Mouse (Mus musculus): Measurements from ENCODE around the gene Mier1. TPM values are rescaled to one million over a fixed set of nuclear protein-coding genes. Genes with fewer than 3 reads are reported as not detected.

Mier1 gene
- total and polyA plus RNA-seq, 3 experiments, result 18.7 to 41.1 (median 22.3) TPM

DNA sequence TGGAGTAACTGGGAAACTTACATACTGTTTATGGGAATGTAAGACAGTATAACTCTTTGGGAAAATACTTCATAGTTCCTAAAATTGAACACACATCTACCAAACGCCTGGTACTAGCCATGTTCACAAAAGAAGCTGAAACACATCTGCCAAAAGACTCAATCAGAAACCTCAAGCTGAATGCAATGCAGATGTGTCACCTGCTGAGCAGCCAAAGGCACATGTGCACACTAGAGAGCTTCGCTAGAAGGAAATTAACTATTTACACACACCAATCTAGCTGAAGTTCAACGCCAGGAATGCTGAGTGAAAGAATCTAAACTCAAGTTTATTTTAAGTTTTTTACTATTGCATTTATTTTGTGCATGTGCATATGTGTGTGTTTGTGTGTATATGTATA lies 43.6 kb upstream of the Mier1 start:
- no peaks in the 10 kb centered on the region for H3K27me3 ChIP-seq (ENCODE audit: control insufficient read depth in 1 of 2, insufficient read depth in 2 of 2, low read length in 2 of 2)
- no peak overlapping the region for H3K9ac ChIP-seq (ENCODE audit: control insufficient read depth, low read depth, low read length, poor library complexity, severe bottlenecking)
- H3K36me3 ChIP-seq (ENCODE audit: control insufficient read depth in 1 of 2, insufficient read depth in 2 of 2, low read length in 2 of 2), result no peaks in the 10 kb centered on the region
- H3K4me1 ChIP-seq (ENCODE audit: control insufficient read depth in 1 of 2, insufficient read depth in 2 of 2, low read length in 2 of 2), result no peaks in the 10 kb centered on the region
- H3K79me2 ChIP-seq (ENCODE audit: control insufficient read depth, insufficient read depth, low read length, poor library complexity), result no peaks in the 10 kb centered on the region
- no peaks in the 10 kb centered on the region for H3K9me3 ChIP-seq (replicated peaks; ENCODE audit: insufficient read depth, low read length)
- H3K4me3 ChIP-seq (ENCODE audit: control insufficient read depth in 1 of 2, insufficient read depth in 1 of 2, low read depth in 2 of 2, low read length in 2 of 2), result no peak overlapping the region
- H3K27ac ChIP-seq (ENCODE audit: control insufficient read depth, low read depth, low read length), result no peak overlapping the region
- no peak for DNase-seq (ENCODE audit: low read depth, low spot score)
- TF ChIP-seq CHD1 (IDR thresholded peaks at IDR 0.05; ENCODE audit: low read depth, low read length) (no peak), ZKSCAN1 (IDR thresholded peaks at IDR 0.05; ENCODE audit: low read depth, low read length) (no peak), POLR2AphosphoS2 (IDR thresholded peaks at IDR 0.05; ENCODE audit: low read length) (no peak), MYC (IDR thresholded peaks at IDR 0.05; ENCODE audit: low read depth, low read length) (no peak), MYB (IDR thresholded peaks at IDR 0.05; ENCODE audit: low read depth, low read length) (no peak), TCF12 (IDR thresholded peaks at IDR 0.05; ENCODE audit: low read depth, low read length) (no peak)

DNA sequence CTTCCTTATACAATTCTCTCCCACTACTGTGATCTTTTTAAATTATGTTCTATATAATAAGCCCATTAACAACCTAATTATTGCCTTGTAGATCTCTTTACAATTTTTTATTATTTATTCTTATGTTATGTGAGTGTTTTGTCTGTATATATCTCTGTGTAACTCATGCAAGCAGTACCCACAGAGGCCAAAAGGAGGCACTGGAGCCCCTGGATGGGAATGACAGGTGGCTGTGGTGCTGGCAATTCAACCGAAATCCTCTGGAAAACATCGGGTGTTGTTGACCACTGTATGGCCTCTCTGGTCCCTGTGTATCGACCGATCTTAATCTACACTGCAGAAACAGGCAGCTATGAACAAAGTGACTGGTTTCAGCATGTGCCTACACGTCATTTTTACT lies 29.0 kb upstream of the Mier1 start:
- peak; percentile 14 for DNase-seq (ENCODE audit: low read depth, low spot score)
- Histone ChIP-seq H3K27me3 (ENCODE audit: control insufficient read depth in 1 of 2, insufficient read depth in 2 of 2, low read length in 2 of 2) (no peaks in the 10 kb centered on the region), H3K79me2 (ENCODE audit: control insufficient read depth, insufficient read depth, low read length, poor library complexity) (no peaks in the 10 kb centered on the region), H3K4me3 (ENCODE audit: control insufficient read depth in 1 of 2, insufficient read depth in 1 of 2, low read depth in 2 of 2, low read length in 2 of 2) (no peak overlapping the region), H3K36me3 (ENCODE audit: control insufficient read depth in 1 of 2, insufficient read depth in 2 of 2, low read length in 2 of 2) (no peaks in the 10 kb centered on the region), H3K9ac (ENCODE audit: control insufficient read depth, low read depth, low read length, poor library complexity, severe bottlenecking) (no peak overlapping the region), H3K27ac (ENCODE audit: control insufficient read depth, low read depth, low read length) (no peak overlapping the region), H3K9me3 (replicated peaks; ENCODE audit: insufficient read depth, low read length) (no peaks in the 10 kb centered on the region), H3K4me1 (ENCODE audit: control insufficient read depth in 1 of 2, insufficient read depth in 2 of 2, low read length in 2 of 2) (no peaks in the 10 kb centered on the region)
- no peak for TF ChIP-seq KAT2A (conservative IDR thresholded peaks at IDR 0.05; ENCODE audit: low read depth, low read length)
- TF ChIP-seq E2F4 (IDR thresholded peaks at IDR 0.05; ENCODE audit: borderline replicate concordance, low read depth, low read length), result no peak
- TF ChIP-seq RAD21 (IDR thresholded peaks at IDR 0.05; ENCODE audit: low read depth, low read length), result peak; percentile 18; the same call in 1 of the 2 replicates
- TF ChIP-seq CTCF (IDR thresholded peaks at IDR 0.05 in 2 of 3, conservative IDR thresholded peaks at IDR 0.05 in 1 of 3; ENCODE audit: control insufficient read depth in 1 of 3, insufficient read depth in 1 of 3, low read depth in 2 of 3, low read length in 3 of 3, poor library complexity in 1 of 3, severe bottlenecking in 1 of 3), result peak; percentile 25 to 29 (median 29); a peak in 4 of 6 replicates

DNA sequence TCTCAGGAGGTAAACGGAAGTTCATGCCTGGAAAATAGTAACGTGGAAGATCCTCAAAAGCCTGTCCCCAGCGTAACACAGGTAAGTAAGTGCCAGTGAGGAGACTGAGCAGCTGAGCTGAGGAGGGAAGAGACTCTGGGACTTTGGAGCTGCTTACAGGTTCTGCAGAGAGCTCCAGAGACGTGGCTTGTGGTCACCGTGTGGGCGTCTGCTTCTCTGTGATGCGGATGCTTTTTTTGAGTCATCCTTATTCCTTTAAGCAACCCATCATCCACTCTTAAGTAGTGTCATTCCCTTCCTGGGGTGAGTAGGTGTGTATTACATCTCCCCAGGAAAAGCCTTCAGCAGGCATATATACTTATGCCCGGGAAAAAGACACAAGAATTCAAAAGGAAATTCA lies 18.3 kb upstream of the Mier1 start:
- no peaks in the 10 kb centered on the region for H3K9me3 ChIP-seq (replicated peaks; ENCODE audit: insufficient read depth, low read length)
- H3K36me3 ChIP-seq (ENCODE audit: control insufficient read depth in 1 of 2, insufficient read depth in 2 of 2, low read length in 2 of 2), result no peaks in the 10 kb centered on the region
- no peak for DNase-seq (ENCODE audit: low read depth, low spot score)
- no peak overlapping the region for H3K4me3 ChIP-seq (ENCODE audit: control insufficient read depth in 1 of 2, insufficient read depth in 1 of 2, low read depth in 2 of 2, low read length in 2 of 2)
- H3K27me3 ChIP-seq (ENCODE audit: control insufficient read depth in 1 of 2, insufficient read depth in 2 of 2, low read length in 2 of 2), result no peaks in the 10 kb centered on the region
- H3K9ac ChIP-seq (ENCODE audit: control insufficient read depth, low read depth, low read length, poor library complexity, severe bottlenecking), result no peak overlapping the region
- no peak for TF ChIP-seq SIN3A (IDR thresholded peaks at IDR 0.05; ENCODE audit: low read length)
- TF ChIP-seq POLR2AphosphoS5 (IDR thresholded peaks at IDR 0.05; ENCODE audit: borderline replicate concordance, low read depth, low read length), result no peak
- no peak for TF ChIP-seq JUND (IDR thresholded peaks at IDR 0.05; ENCODE audit: low read depth, low read length)
- TF ChIP-seq ZKSCAN1 (IDR thresholded peaks at IDR 0.05; ENCODE audit: low read depth, low read length), result no peak
- TF ChIP-seq CHD2 (IDR thresholded peaks at IDR 0.05; ENCODE audit: low read length), result no peak
- no peak for TF ChIP-seq ZNF384 (IDR thresholded peaks at IDR 0.05; ENCODE audit: low read depth, low read length)
- TF ChIP-seq NRF1 (IDR thresholded peaks at IDR 0.05; ENCODE audit: insufficient read depth, low read depth, low read length, poor library complexity, severe bottlenecking), result no peak
- TF ChIP-seq MAFK (IDR thresholded peaks at IDR 0.05; ENCODE audit: borderline replicate concordance, low read depth, low read length), result no peak
- no peak for TF ChIP-seq MAZ (IDR thresholded peaks at IDR 0.05; ENCODE audit: low read depth, low read length)
- TF ChIP-seq HCFC1 (IDR thresholded peaks at IDR 0.05; ENCODE audit: low read depth, low read length), result no peak
- TF ChIP-seq ZMIZ1 (IDR thresholded peaks at IDR 0.05; ENCODE audit: low read depth, low read length), result no peak
- no peak for TF ChIP-seq ZC3H11A (IDR thresholded peaks at IDR 0.05; ENCODE audit: low read depth, low read length)
- TF ChIP-seq KAT2A (conservative IDR thresholded peaks at IDR 0.05; ENCODE audit: low read depth, low read length), result no peak
- no peak for TF ChIP-seq POLR2A (IDR thresholded peaks at IDR 0.05; ENCODE audit: control insufficient read depth in 1 of 2, insufficient read depth in 1 of 2, low read depth in 1 of 2, low read length in 2 of 2, poor library complexity in 1 of 2)
- no peak for TF ChIP-seq POLR2AphosphoS2 (IDR thresholded peaks at IDR 0.05; ENCODE audit: low read length)
- no peak for TF ChIP-seq TBP (IDR thresholded peaks at IDR 0.05; ENCODE audit: low read depth, low read length)
- no peak for TF ChIP-seq USF1 (IDR thresholded peaks at IDR 0.05; ENCODE audit: low read depth, low read length)
- TF ChIP-seq MYB (IDR thresholded peaks at IDR 0.05; ENCODE audit: low read depth, low read length), result no peak
- no peak for TF ChIP-seq EP300 (IDR thresholded peaks at IDR 0.05; ENCODE audit: low read depth in 1 of 2, low read length in 2 of 2)
- TF ChIP-seq CHD1 (IDR thresholded peaks at IDR 0.05; ENCODE audit: low read depth, low read length), result no peak
- H3K4me1 ChIP-seq (ENCODE audit: control insufficient read depth in 1 of 2, insufficient read depth in 2 of 2, low read length in 2 of 2), result no peaks in the 10 kb centered on the region
- no peak overlapping the region for H3K27ac ChIP-seq (ENCODE audit: control insufficient read depth, low read depth, low read length)
- H3K79me2 ChIP-seq (ENCODE audit: control insufficient read depth, insufficient read depth, low read length, poor library complexity), result no peaks in the 10 kb centered on the region

Data from MEL (cell line).